Mouse (Mus musculus) hindbrain, embryonic 11.5 days (tissue): ENCODE results near the gene Myrfl. TPM values are rescaled to one million over a fixed set of nuclear protein-coding genes. Genes with fewer than 3 reads are reported as not detected.

ENCODE experiments used
- ATAC-seq: fragments of 200-750 bp; cut with Nextera tagmentation; 2 replicates; pipeline ENCODE4 v1.8.0; 2017; ENCODE audit warnings: mild to moderate bottlenecking, moderate TSS enrichment, moderate library complexity; ENCODE audit not compliant: low FRiP score
- DNase-seq: peaks from one replicate; pipeline ENCODE4 v3.0.0-alpha.2; 2015; ENCODE audit warnings: low spot score
- H3K27ac ChIP-seq: fragments of 300-500 bp; sonication (generic); 2 replicates; pipeline ENCODE4 v1.5.1; 2014; ENCODE audit warnings: mild to moderate bottlenecking, low read depth, low read length
- H3K27me3 ChIP-seq: fragments of 300-500 bp; sonication (generic); 2 replicates; pipeline ENCODE4 v1.6.1; 2014; ENCODE audit warnings: mild to moderate bottlenecking, low read length, moderate library complexity, mixed read lengths; ENCODE audit not compliant: control insufficient read depth, insufficient read depth
- H3K36me3 ChIP-seq: fragments of 300-500 bp; sonication (generic); 2 replicates; pipeline ENCODE4 v1.6.1; 2014; ENCODE audit warnings: mild to moderate bottlenecking, low read length, moderate library complexity, mixed read lengths; ENCODE audit not compliant: control insufficient read depth, insufficient read depth
- H3K4me1 ChIP-seq: fragments of 300-500 bp; sonication (generic); replicated peaks from 2 replicates; pipeline ENCODE4 v1.6.1; 2014; ENCODE audit warnings: low read length, mixed read lengths; ENCODE audit not compliant: control insufficient read depth, insufficient read depth
- H3K4me2 ChIP-seq: fragments of 300-500 bp; sonication (generic); replicated peaks from 2 replicates; pipeline ENCODE4 v1.6.1; 2014; ENCODE audit warnings: mild to moderate bottlenecking, low read depth, low read length
- H3K4me3 ChIP-seq: fragments of 300-500 bp; sonication (generic); 2 replicates; pipeline ENCODE4 v1.5.1; 2014; ENCODE audit warnings: low read depth, low read length
- H3K9ac ChIP-seq: fragments of 300-500 bp; sonication (generic); 2 replicates; pipeline ENCODE4 v1.6.1; 2014; ENCODE audit warnings: low read depth, low read length
- H3K9me3 ChIP-seq: fragments of 300-500 bp; sonication (generic); 2 replicates; pipeline ENCODE4 v1.6.1; 2016; ENCODE audit warnings: low read length; ENCODE audit not compliant: control insufficient read depth
- WGBS: fragments of 180-500 bp; shearing (Covaris S2); extraction: QIAGEN DNeasy Blood & Tissue Kit; methylation state at CpG from one replicate; pipeline ENCODE4 v1.1.7; 2014; 5-methylcytosine and 5-hydroxymethylcytosine counted together
- polyA plus RNA-seq: library from polyadenylated mRNA; unstranded; fragments of >200 nt; fragmentation: Nextera tagmentation; extraction: Ambion mirVana; gene quantifications from 2 replicates; pipeline ENCODE4 v1.2.1, GENCODE M21; 2014

The Myrfl gene
- polyA plus RNA-seq, 1 experiment from 2014 or later: 0.17 TPM

- WGBS: 71% methylated on average over 14 of the region's 14 CpGs
- no peak for ATAC-seq
These were observed 24.7 kb downstream of the Myrfl start for GRCm38 (mm10) chr10:116872016-116872410.

DNA sequence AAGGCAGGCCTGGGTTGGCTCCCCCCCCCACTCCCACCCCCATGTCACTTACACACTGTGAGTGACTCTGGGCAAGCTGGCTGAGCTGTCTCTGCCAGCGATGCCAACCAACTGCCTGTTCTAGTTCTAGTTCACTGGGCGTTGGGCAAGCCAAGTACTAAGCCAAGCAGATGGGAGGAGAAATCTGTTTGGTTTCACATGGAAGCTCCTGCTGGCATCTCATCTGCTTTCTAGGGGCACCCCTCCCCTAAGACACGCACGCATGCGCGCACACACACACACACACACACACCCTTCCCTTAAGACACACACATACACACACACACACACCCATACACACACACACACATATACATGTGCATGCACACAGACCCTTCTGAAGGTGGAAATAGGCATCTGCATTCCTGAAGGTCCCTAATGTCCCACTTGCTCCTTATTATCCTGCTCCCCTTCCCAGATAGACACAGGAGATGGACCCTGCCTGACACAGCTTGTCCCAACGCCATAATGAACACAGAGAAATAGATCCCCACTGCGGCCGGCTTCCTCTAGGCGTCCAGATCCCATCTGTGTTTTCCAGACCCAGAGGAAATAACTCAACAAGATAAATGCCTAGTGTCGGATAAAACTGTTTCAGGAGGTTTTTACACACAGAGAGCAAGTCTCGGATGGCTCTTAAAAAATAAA, 25.2 kb downstream of the Myrfl start:
- H3K27me3 ChIP-seq: no peaks in the 10 kb centered on the region
- H3K27ac ChIP-seq: no peak overlapping the region
- H3K36me3 ChIP-seq: no peaks in the 10 kb centered on the region
- ATAC-seq (no peak), DNase-seq (no peak)
- no peak overlapping the region for H3K9ac ChIP-seq
- no peak overlapping the region for H3K4me3 ChIP-seq
- H3K4me2 ChIP-seq: no peak overlapping the region
- H3K4me1 ChIP-seq: no peaks in the 10 kb centered on the region
- 83% methylated on average over 12 of the region's 12 CpGs for WGBS
- no peaks in the 10 kb centered on the region for H3K9me3 ChIP-seq

More at GRCm38 (mm10) chr10:116872016-116872410, 24.7 kb downstream of the Myrfl start:
- no peak for DNase-seq
- no peak overlapping the region for H3K4me3 ChIP-seq
- no peaks in the 10 kb centered on the region for H3K27me3 ChIP-seq
- no peak overlapping the region for H3K4me2 ChIP-seq
- no peak overlapping the region for H3K27ac ChIP-seq
- no peaks in the 10 kb centered on the region for H3K9me3 ChIP-seq
- no peaks in the 10 kb centered on the region for H3K36me3 ChIP-seq
- no peaks in the 10 kb centered on the region for H3K4me1 ChIP-seq
- H3K9ac ChIP-seq: no peak overlapping the region

GRCm38 (mm10) chr10:116870819-116871218, 25.9 kb downstream of the Myrfl start:
- Histone ChIP-seq H3K4me3 (no peak overlapping the region), H3K27ac (no peak overlapping the region), H3K27me3 (no peaks in the 10 kb centered on the region), H3K4me1 (no peaks in the 10 kb centered on the region), H3K36me3 (no peaks in the 10 kb centered on the region), H3K4me2 (no peak overlapping the region), H3K9me3 (no peaks in the 10 kb centered on the region), H3K9ac (no peak overlapping the region)
- no peak for DNase-seq
- WGBS: 88% methylated on average over 6 of the region's 6 CpGs
- ATAC-seq: no peak

GRCm38 (mm10) chr10:116853159-116853845, 43.4 kb downstream of the Myrfl start:
- no peak overlapping the region for H3K4me2 ChIP-seq
- no peaks in the 10 kb centered on the region for H3K27me3 ChIP-seq
- DNase-seq (no peak), ATAC-seq (no peak)
- no peaks in the 10 kb centered on the region for H3K4me1 ChIP-seq
- no peak overlapping the region for H3K9ac ChIP-seq
- no peaks in the 10 kb centered on the region for H3K9me3 ChIP-seq
- H3K27ac ChIP-seq: no peak overlapping the region
- no peak overlapping the region for H3K4me3 ChIP-seq
- 88% methylated on average over 11 of the region's 11 CpGs for WGBS
- no peaks in the 10 kb centered on the region for H3K36me3 ChIP-seq

- H3K36me3 ChIP-seq: no peaks in the 10 kb centered on the region
These were observed 47.8 kb downstream of the Myrfl start for GRCm38 (mm10) chr10:116848749-116849473.

DNA sequence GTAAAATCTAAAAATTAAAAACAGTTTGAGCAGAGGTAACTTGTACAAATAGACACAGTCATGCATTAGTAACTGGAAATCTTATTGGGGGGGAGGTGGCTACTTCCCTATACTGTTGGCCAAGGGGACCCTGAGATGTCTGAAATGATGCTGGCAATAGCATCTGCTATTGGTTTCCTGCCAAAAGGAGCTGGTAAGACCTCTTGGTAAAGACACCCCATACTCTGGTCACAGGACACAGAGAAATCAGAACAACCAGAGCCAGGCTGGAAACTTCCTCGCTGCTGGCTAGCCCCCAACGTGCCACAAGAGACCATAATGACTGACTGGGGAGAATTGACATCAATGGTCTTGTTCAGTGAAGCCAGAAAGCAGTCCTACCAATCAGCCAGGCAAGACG, 55.2 kb downstream of the Myrfl start:
- Histone ChIP-seq H3K9me3 (no peaks in the 10 kb centered on the region), H3K4me2 (no peak overlapping the region), H3K36me3 (no peaks in the 10 kb centered on the region), H3K9ac (no peak overlapping the region), H3K27me3 (no peaks in the 10 kb centered on the region), H3K4me3 (no peak overlapping the region), H3K4me1 (no peaks in the 10 kb centered on the region), H3K27ac (no peak overlapping the region)
- DNase-seq (no peak), ATAC-seq (no peak)
- WGBS: 80% methylated on average over 3 of the region's 3 CpGs

More at GRCm38 (mm10) chr10:116848749-116849473, 47.8 kb downstream of the Myrfl start:
- ATAC-seq (peak; percentile 74), DNase-seq (peak; percentile 92)
- no peak overlapping the region for H3K4me3 ChIP-seq
- WGBS: 23% methylated on average over 22 of the region's 22 CpGs
- no peaks in the 10 kb centered on the region for H3K9me3 ChIP-seq
- H3K9ac ChIP-seq: peak overlapping the region; percentile 34; the same call in 1 of the 2 replicates
- no peak overlapping the region for H3K4me2 ChIP-seq
- H3K4me1 ChIP-seq: no peaks in the 10 kb centered on the region
- H3K27me3 ChIP-seq: no peaks in the 10 kb centered on the region
- no peak overlapping the region for H3K27ac ChIP-seq

DNA sequence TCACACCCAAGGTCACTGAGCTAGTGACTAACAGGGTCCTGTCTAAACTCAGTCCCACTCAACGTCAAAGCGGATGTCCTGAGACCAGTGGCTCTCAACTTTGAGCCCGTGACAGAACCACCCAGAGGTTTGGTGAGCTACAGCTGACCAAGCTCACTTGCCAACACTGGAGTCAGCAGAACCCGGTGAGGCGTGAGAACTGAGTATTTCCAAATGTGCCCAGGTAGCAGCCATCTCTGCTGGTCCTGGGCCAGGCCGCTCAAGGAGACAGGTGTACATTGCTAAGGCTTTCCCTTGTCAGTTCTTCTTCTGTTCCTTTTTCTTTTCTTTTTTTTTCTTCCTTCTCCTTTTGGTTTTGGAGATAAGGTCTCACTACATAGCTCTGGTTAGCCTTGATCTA, 66.0 kb downstream of the Myrfl start:
- WGBS: 89% methylated on average over 6 of the region's 6 CpGs
- H3K36me3 ChIP-seq: no peaks in the 10 kb centered on the region
- H3K4me3 ChIP-seq: no peak overlapping the region
- H3K27ac ChIP-seq: no peak overlapping the region
- no peak overlapping the region for H3K4me2 ChIP-seq
- peaks cover 2% of the 10 kb centered on the region; the same call in 1 of the 2 replicates for H3K4me1 ChIP-seq
- no peaks in the 10 kb centered on the region for H3K9me3 ChIP-seq
- no peak overlapping the region for H3K9ac ChIP-seq
- DNase-seq (no peak), ATAC-seq (no peak)
- no peaks in the 10 kb centered on the region for H3K27me3 ChIP-seq

GRCm38 (mm10) chr10:116828099-116828498, 68.6 kb downstream of the Myrfl start:
- no peak overlapping the region for H3K9ac ChIP-seq
- H3K4me3 ChIP-seq: no peak overlapping the region
- DNase-seq (peak; percentile 29), ATAC-seq (peak; percentile 45)
- WGBS: 58% methylated on average over 4 of the region's 4 CpGs
- no peaks in the 10 kb centered on the region for H3K9me3 ChIP-seq
- H3K27ac ChIP-seq: no peak overlapping the region
- H3K27me3 ChIP-seq: no peaks in the 10 kb centered on the region
- no peak overlapping the region for H3K4me2 ChIP-seq
- no peaks in the 10 kb centered on the region for H3K36me3 ChIP-seq
- H3K4me1 ChIP-seq: peaks cover 2% of the 10 kb centered on the region; the same call in 1 of the 2 replicates
